Mouse (Mus musculus) lung, adult 2 months (tissue): ENCODE data around the gene Epb41l1.

Experiments used
- CTCF ChIP-seq: fragments of 200-500 bp; IDR thresholded peaks from 2 replicates; pipeline ENCODE4 v1.5.1; 2011; ENCODE audit warnings: mild to moderate bottlenecking, low read length, control low read depth; ENCODE audit not compliant: insufficient read depth
- POLR2A ChIP-seq: fragments of 200-500 bp; IDR thresholded peaks from 2 replicates; pipeline ENCODE4 v1.6.1; 2011; ENCODE audit warnings: low read depth, mild to moderate bottlenecking, control low read depth, low read length, borderline replicate concordance; ENCODE audit errors: extremely low read depth

DNA sequence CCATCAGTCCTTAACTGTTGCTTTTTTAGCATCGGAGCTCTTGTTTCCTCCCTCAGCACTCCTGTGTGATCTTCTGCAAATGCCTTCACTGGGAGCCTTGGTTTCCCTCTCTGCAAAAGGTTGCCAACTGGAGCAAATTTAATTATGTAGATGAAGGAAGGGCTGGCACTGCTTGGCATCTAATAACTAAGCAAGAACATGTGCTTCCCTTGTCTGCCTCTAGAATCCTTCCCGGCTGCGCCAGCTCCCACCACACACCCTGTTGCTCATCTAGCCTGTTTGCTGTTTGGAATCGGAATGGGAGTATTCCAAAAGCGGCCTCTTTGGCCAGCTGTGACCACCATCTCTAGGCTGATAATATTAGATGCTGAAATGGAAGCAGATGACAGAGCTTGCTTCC, 98.9 kb downstream of the Epb41l1 start:
- TF ChIP-seq POLR2A = no peak
- no peak for TF ChIP-seq CTCF
